Mouse (Mus musculus): ENCODE measurements around the gene Khk.

Khk gene

DNA sequence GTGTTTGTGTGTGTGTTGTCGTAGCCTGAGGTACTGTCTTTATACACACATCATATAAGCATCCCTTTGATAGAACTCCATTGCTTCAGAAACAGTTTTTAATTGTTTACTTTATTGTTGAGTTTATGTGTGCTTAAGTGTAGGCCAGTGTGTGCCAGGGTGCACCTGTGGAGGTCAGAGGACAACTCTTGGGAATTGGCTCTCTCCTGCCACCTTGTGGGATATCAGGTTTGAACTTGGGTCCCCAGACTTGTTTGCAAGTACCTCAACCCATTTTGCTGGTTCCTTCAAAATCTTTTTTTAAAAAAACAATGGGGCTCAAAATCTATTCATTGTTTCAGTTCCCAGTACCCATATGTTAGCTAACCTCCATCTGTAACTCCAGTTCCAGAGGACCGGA, 21.8 kb downstream of the Khk start:
- DNase-seq: no peak

DNA sequence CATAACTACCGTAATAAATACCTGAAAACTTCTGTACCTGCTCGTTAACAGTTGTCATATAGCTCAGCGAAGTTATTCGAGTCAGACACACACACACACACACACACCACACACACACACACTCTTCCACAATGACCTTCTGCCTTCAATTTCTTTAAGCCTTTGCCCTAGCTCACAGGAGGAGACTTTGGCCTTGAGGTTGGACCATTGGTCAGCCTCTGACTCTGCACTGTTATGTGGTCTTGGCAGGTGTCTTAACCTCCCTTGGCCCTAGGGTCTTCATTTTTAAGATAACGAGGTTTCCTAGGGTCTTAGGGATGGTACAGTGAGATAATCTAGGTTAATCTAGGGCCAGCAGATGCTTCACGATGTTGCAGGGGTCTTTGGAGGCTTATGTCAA, 23.1 kb downstream of the Khk start:
- no peak for DNase-seq

DNA sequence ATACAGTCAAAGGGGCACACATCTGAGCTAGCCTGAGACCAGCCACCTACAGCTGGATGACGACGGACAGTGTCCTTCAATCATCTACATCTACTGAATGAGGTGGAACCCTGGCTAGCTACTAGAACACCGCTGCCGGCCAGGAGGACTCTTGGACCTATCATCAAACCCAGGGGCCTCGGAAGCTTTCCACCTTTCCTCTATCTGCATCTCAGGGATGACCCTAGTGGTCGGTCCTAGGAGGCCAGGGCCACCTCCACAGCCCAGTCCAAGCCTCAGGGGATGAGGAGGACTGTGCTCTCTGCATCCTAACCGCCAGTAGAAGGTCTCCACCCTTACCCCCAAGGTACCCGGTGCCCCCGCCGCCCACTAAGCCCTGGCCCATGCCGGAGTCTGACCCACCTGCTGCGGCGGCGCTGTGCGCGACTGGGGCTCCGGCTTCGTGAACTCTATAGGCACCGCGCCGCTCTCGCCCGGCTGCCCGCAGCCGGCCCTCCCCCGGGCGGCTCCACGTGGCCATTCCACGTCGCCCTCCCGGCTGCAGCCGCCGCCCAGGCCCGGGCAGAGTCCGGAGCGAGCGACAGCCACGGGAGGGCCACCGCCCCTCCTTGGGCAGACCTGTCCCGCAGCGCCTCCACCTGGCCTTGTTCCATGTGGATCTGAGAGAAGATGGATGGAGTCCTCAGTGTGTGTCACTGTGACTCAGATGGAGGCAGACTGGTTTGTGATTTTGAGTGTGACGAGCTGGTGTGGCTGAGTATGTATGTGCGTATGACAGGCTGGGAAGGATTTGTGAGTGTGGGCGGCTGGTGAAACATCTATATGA, 23.9 kb downstream of the Khk start, which contains the start of gene Cgref1:
Gene Cgref1 (minus strand): TSS at position 636 of the 826 bp plus-strand sequence.
- peak; percentile 83 for DNase-seq

DNA sequence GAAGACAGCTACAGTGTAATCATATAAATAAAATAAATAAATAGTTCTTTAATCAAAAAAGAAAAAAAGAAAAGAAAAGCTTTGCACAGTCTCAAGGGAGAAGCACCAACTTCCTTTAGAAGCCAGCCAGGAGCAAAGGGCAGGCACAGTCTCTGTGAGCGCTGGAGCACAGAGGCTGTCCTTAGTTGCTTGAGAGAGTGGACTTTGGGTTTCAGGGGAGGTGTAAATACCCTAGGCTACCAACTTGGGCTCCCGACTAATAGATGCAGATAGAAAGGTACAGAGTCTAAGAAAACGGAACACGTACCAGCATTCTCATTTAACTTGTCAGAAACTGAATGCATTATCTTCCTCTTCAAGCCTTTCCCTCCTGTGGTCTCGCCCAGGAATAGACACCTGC, 27.4 kb downstream of the Khk start:
- DNase-seq: peak; percentile 67

DNA sequence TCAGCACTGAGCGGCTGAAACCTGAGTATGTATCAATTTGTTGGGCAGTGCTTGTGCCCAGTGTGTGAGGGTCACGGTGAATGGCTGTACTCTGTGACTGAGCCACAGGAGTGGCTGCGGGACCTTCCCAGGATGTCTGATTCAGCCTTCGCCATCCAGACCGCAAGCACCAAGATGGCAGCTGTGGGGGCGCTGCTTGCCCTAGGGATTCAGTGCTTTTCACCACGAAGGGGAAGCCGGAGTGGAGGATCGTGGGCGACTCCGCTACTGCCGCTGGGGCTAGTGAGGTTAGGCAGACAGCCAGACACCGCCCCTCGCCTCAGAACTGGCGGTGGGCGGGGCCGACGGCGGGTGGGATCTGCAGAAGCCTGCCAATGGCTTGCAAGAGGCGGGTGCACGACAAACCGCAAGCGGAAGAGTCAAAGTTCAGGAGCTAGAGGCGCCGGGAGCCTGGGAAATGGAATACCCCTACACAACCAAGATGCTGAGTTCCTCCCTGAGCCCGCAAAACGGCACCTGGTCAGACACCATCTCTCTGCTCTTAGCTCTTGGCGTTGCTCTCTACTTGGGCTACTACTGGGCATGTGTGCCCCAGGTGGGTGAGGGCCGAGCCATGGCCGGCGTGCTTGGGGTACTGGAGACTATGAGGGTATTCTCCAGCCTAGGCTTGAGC, 28.6 kb downstream of the Khk start:
- DNase-seq: peak; percentile 97

DNA sequence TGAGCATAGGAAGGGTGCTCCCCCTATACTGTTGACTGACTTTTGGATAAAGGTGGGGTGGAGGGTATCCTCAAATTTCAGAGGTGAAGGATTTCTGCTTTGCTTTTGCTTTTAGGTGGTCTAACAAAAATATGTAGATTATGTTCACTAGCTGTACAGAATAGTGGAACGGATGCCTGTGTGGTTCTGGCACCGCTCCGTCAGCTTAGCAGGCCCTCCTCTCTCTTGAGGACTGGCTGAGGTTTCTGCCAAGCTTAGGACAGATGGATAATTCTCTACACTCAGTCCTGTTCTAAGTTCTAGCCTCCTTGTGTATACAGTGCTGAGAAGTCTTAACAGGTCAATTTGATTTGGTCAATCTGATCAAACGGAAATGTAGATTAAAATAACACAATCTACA, 29.2 kb downstream of the Khk start:
- DNase-seq: no peak

DNA sequence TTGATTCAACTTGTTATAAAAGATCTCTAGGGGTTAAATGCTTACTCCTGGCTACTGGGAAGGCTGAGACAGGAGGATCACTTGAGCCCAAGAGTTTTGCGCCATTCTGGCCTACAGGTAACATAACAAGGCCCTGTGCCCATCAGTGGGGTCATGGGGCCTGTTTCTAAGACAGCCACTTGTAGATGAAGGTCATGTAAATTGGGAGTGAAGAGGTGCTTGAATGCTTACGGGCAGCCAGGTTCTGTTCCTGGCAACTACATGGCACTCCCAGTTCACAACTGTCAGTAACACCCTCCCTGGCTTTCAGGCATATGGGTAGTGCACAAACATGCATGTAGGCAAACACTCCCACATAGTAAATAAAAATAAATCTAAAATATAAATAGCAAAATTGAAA, 29.7 kb downstream of the Khk start:
- DNase-seq: no peak

DNA sequence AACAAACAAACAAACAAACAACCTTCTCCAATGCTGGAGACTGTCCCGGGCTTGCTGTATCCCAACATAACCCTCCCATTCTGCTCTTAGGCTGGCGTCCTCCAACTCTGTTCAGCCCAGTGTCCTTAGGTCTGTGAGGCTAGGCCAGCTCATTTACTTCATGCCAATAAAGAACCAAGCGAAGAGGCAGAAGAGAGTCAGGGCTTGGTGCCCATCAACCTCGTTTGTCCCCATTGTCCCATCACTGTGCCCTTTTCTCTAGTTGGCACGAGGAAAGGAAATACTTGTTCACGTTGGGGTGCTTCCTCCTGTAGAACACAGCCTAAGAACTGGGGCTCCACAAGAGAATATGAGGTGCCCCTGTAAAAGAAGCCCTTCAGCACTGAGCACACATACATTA, 30.5 kb downstream of the Khk start:
- no peak for DNase-seq

DNA sequence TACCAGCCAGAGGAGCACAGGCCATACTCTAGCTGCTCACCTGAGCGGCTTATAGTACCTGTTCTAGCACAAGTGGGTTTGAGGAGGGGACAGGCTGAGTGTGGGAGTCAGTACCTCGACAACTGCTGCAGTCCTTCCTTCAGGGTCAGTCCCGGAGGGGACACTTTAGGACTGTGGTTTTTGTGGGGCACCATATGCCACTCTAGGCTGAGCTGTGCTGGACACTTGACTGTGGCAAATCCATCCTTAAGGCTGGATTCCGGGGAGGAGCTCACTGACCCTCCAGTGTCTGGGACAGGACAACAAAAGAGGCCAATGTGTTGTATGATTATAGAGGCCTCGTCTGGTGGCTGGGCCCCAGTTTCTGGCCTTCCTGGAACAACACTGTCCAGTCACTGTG, 31.3 kb downstream of the Khk start:
- DNase-seq: no peak

DNA sequence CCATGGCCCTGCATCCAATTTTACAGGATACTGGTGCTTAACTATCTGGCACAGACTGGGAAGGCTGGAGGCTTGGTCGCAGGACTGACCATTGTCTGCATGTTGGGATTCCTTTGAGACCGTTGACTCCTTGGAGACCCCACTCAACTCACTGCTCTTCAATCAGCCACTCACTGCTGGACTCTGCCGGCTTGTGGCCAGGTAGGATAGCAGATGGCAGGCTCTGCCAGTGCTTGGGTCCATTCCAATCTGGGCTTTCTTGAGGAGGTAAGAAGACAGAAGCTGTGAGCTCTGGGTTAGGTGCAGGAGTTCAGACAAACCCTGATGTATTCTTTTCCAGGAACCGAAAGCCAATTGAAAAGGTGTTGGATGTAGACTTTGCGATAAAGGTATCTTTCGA, 32.8 kb downstream of the Khk start:
- no peak for DNase-seq

DNA sequence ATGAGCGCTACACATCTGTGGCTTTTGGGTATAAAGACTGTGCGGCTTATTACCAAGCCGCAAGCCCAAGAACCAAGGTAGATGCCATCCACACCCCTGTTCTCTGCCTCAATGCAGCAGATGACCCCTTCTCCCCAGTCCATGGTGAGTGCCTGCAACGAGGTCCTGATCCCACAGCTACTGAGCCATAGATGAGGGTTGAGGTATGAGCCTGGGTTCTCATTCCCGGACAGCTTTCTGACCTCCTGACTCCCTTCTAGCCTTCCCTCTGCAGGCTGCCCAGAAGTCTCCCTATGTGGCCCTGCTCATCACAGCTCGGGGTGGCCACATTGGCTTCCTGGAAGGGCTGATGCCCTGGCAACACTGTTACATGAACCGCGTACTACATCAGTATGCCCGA, 33.3 kb downstream of the Khk start:
- no peak for DNase-seq

DNA sequence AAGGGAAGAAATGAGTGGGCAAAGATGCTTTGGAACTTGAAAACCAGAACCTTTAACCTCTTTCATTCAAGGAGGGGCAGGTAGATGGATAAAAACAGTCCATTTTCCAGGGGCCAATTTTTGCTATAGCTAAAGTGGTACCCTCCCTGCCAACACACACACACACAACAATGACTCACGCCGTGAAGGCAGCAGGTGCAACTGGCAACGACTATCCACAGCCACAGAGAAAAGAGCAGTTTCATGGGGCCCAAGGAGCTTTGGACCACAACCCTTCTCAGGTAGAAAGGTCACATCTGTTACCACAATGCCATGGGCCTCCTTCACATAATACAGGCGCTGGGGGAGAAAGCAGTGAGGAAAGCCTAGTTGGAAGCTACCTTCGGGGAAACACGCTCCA, 34.5 kb downstream of the Khk start:
- no peak for DNase-seq

DNA sequence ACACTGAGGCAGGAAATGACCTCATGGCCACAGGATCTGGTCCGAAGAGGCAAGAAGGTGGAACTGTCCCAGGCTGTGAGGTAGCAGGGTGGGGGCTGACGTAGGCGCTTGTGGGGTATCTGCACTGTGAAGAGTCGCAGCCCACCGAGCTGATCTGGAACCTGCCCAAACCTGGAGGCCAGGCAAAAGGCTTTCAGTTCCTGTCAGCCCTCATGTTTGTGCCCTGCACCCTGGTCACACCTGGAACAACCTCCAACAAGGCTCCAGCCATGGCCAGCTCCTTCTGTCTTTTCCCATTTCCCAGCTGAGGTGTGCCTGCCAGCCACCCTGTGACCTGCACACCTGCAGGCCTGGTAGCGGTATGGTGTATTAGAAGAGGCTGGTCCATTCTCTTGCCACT, 36.7 kb downstream of the Khk start:
- no peak for DNase-seq

DNA sequence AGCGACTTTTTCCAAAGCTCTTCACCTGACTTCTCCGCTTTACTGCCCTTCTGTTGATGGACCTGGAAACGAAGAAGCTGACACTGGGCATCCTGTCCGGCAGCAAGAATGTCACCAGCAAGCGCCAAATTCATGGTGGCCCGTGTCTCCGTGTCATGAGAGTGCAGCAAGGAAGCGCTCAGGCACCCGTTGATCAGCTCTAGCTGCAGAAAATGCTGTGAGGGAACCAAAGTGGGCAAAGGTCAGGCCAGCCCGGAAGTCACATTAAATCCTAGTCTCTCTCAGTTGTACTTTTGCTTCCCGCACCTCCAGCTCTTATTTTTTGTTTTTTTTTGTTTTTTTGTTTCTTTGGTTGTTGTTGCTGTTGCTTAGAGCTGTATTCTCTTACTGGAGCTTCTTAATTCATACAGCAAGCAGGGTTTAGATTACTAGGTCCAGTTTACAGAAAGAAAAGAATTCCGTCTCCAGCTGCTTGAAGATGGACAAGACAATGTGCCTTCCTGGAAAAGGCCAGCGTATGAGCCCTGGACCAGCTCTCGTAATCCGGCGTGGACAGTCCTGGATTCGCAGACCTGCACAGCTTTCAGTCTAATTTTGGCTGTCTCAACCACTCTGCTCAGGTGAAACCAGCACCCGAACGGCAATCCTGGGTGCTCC, 38.1 kb downstream of the Khk start:
- DNase-seq: peak; percentile 68

DNA sequence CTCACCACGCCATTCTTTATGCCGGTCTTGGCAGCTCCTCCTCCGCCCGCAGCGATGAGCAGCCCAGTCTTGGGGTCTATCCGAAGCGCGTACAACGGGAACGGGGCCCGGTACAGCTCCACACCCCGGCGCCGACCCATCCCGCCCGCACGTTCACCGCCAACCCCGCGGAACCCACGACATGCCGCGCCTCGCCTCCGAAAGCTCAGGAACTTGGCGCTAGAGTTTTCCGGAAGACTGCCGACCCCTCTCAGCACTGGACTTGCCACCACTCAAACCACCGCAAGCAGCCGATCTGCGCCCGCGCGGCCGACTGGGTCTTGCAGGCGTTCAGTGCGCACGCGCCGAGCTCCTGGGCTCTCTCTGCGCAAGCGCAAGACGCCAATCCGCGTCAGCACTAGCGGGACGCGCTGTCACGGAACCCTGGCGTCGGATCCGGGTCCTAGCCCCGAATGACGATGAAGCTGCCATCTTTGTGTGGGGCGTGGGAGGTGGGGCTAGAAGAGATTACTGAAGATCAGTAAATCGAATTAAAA, 38.8 kb downstream of the Khk start, which contains the start of gene Preb:
Gene Preb (minus strand): TSS at position 396 of the 536 bp plus-strand sequence.
- peak; percentile 100 for DNase-seq

DNA sequence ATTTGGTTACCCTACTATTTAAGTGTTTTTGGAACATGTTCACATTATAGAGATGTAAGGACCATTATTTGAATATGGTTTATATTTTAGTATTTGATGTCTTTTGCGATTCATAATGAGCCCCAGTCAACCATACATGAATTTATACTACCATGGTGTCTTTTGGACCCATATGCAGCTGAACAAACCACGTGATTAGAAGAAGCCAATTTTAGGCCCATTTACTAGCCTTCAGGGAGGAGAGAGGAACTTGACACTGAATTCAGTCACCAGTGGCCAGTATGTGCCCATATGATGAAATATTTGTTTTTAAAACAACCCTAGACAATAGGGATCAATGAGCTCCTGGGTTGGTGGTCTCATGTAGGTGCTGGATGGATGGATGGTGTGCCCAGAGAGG, 39.6 kb downstream of the Khk start:
- no peak for DNase-seq

DNA sequence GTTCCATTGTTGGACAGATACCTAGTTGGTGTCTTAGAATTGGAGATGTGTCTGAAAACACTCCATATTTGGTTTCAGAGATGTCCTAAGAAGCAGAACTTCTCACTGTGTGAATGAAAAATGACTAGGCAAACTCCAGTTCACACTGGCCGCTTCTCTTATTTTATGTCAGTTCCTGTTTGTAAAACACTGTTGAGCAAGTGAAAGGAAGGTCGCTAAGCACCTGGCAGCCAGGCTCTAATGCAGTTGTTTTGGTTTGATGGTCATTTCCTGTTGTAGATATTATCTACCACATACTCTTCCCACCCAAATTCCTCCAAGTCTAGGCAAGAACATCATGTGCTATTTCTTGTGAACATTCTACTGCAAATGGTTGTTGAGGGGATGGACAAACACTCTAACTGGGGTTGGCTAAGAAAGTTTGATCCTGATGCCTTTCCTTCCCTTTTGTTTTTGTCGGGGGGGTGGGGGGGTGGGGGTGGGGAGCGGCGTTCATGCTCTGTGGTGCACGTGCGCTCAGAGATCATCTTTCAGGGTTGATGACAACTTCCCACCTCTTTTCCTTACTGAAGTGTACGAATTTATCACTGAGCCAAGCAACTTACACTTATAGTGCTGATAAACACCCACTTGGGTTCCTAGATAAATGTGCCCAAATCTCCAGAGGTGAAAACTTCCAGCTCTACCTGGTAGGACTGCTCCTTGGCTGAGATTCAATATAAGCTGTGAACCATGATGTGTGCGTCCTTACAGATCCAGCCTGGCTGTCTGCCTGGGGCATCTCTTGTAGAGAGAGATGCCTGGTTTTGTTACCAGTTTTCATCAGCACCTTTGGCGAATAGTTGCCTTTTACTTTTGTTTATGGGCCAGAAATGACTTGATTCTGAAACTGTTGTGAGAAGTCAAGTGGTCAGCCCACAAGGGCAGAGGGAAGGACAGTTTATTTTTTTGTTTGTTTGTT, 40.6 kb downstream of the Khk start:
- DNase-seq: no peak

DNA sequence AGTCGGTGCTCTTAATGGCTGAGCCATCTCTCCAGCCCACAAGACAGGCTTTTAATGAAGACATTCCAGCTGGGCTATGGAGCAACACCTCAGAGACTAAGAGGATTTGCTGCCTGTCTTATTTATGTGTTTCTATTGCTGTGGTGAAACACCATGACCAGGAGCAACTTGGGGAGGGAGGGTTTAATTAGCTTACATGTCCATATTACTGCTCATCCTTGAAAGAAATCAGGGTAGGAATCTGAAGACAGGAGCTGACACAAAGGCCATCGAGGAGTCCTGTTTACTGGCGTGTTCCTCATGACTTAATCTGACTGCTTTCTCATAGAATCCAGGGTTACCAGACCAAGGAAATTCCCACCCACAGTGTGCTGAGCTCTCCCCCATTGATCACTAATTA, 42.7 kb downstream of the Khk start:
- no peak for DNase-seq

DNA sequence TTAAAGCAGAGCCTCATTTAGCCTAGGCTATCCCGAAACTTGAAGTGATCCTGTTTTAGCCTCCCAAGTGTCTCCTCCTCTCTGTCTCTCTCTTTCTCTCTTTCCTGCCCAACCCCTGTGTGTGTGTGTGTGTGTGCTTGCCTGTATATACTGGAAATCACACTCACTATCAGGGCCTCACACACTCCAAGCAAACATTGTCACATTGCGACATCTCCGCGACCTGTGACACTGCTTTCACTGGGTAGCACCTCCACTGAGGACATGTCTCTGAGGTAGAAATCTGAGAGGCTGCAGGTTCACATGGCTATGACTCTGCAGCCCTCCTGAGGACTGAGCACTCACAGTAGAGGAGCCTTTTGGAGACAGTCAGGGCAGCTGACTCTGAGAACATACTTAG, 45.0 kb downstream of the Khk start:
- DNase-seq: no peak

DNA sequence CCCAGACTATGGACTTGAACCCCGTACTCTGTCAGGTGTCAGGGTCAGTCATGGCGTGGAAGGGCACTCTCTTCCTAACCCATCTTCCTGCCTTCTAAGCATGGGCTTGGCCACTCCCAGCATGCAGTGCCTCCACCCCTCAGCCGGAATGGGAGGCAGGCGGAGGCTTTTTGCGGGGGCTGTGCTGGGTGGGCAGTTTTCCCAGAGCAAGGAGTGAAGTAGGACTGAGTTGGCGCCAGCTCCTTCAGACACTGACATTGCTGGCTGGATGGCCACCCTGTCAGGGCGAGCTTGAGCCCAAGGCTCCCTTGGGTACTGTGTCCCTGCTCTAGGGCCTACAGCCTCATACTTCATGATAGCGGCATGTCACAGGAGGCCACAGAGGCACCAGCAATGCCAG, 47.2 kb downstream of the Khk start, which contains the start of gene Tcf23:
Gene Tcf23 (plus strand): TSS at position 247 of the 400 bp plus-strand sequence.
- peak; percentile 58 for DNase-seq

DNA sequence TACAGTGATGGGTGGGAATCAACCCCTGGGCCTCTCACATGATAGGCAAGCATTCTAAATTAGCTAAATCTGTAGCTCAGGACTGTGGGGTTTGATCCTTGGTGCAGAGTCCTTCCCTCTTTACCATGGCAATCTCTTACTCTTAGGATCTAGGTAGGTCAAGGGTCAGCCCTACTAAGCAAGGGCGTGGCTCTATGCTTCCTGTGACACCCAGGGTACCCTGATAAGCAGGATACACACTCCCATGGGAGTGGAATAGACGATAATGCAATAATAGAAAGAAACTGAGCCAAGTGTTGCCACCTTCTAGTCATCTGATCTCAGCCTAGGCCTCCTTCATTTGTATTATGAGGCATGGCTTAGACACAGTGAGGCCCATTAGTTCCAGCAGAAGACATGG, 48.2 kb downstream of the Khk start:
- DNase-seq: no peak

Measured in kidney, postnatal 14 days (tissue).